Mouse (Mus musculus) c-Kit-positive CD71-positive TER-119-negative erythroid progenitor cells, embryonic 14.5 days (primary cell): ENCODE results near the gene Suv39h2.

Experiments
- DNase-seq: peaks from one replicate; pipeline ENCODE4 v3.0.0-alpha.2; 2013; ENCODE audit warnings: low read depth

Gene Suv39h2

DNA sequence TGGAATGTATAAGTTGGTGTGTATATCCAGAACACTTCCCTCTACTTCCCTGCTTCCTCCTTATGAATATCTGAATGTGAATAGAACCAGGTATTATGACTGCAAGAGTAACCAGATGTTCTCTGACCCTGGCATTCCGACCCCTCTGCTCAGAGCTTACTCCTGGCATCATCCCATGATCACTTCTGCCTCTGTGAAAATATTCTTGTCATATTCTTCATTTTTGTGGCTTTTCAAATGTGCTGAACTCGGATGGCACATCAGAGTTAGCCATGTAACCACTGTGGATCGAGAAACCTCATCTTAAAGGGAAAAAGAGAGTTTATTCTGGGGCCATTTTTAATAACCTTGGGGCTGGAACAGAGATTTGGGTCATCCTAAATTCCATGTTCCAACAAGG lies 52.3 kb downstream of the Suv39h2 start, which contains the start of gene Meig1:
Gene Meig1 (minus strand): TSS at position 101 of the 400 bp plus-strand sequence.
- no peak for DNase-seq

DNA sequence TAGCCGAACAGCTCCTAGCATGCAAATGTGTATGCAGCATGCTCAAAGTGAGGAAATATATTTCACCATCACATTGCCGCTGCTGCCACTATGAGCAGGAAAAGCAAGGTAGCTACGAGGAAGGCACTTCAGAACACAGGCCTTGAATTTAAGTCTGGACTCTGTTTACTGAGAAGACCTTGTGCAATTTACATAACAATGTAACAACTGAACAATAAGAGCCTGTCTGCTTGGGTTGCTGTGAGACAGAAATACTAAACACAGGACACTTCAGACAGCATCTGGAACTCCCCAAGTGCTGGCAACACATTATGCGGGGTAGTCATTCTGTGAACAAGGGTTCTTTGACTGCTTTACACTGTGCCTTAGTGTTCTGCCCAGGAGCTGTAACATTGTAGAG lies 54.7 kb downstream of the Suv39h2 start:
- no peak for DNase-seq

DNA sequence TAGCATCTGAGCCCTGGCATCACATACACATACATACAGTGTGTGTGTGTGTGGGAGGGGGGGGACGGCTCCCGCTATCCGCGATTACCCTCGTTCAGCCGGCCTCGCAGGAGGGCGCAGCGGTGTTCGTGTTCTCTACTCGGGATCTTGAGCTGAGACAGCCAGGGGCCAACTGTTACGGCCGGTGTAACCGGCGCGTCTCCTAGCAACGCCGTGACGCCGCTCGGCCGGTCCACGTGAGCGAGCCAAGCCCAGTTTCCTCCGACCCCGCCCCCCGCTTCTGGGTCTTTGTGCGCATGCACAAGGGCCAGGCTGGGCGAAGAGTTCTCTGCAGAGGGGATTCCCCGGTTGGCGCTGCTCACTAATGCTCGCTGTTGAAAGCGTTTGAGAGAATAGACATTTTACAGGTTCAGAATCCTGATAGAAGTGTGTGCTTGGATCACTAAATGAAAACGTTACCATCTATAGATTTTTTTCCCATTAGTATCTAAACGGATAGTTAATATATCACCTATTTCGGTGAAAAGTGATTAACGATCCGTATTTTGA lies 55.9 kb downstream of the Suv39h2 start:
- DNase-seq: peak; percentile 93

GRCm38 (mm10) chr2:3415676-3416075 lies 59.2 kb downstream of the Suv39h2 start:
- DNase-seq: no peak

DNA sequence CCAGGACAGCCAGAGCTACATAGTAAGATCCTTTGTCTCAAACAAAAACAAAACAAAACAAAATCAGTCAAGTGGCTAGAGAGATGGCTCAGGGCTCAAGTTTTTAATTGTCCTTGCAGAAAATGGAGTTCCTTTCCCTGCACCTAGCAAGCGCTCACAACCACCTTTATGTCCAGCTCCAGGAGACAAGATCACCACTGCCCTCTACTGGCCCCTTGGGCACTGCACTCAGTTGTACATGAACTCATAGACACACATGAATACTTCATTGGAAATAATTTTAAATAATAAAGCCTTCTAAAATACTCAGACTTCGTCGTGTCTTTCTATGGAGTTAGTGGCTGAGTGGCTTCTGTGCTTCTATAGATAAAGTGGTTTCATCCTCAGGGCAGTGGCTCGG lies 60.6 kb downstream of the Suv39h2 start:
- peak; percentile 60 for DNase-seq

DNA sequence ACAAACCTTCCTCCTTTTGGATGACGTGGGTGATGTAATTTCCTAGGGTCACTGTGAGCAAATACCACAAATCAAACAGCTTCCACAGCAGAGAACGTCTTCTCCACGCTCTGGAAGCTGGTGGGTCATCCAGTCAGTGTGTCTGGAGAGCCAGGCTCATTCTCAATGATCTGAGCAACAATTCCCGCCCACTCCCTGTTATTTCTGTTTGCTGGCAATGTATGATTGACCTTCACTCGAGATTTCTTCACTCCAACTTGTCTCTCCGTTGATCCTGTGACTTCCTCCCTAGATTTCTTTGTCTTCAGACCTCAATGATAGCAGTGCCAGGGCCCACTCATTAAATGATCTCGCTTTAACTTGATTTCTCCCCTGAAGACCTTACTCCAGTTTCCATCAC lies 67.1 kb downstream of the Suv39h2 start:
- no peak for DNase-seq

- DNase-seq: no peak
Measured at GRCm38 (mm10) chr2:3405981-3406380, 68.8 kb downstream of the Suv39h2 start.
